Mouse (Mus musculus) Patski (cell line): Measurements from ENCODE around the gene Arl4a. TPM values are rescaled to one million over a fixed set of nuclear protein-coding genes. Genes with fewer than 3 reads are reported as not detected.

ENCODE experiments used
- ATAC-seq: fragments of 100-300 bp; one replicate; pipeline ENCODE4 v1.8.0; 2021
- CTCF ChIA-PET: fragments of 350-600 bp; sonication (Branson Sonifier 250); formaldehyde crosslinking; loops from one replicate; lab custom pipeline; 2022; ENCODE audit warnings: inconsistent platforms; lab: Charles Lee
- POLR2A ChIA-PET: fragments of 350-600 bp; sonication (Branson Sonifier 250); formaldehyde crosslinking; loops from one replicate; lab custom pipeline; 2022; ENCODE audit warnings: antibody characterized with exemption, inconsistent platforms; lab: Charles Lee
- DNase-seq: peaks from one replicate; pipeline ENCODE4 v3.0.0-alpha.2; 2011; ENCODE audit warnings: low read depth, low spot score
- H3K27me3 ChIP-seq: fragments of 371-371 bp; one replicate; pipeline ENCODE4 v1.5.1; 2021
- CTCF ChIP-seq: fragments of 100-300 bp; IDR thresholded peaks from one replicate; pipeline ENCODE4 v1.5.1; 2021
- in situ Hi-C: fragments of 300-500 bp; cut with MboI; formaldehyde crosslinking; loops from 3 replicates; pipeline ENCODE4 v1.11.1; 2018; ENCODE audit warnings: low pct_unique_long_range_greater_than_20kb, mixed read lengths
- polyA plus RNA-seq: library from polyadenylated mRNA; unstranded; gene quantifications from one replicate; pipeline ENCODE4 v1.2.3, GENCODE M21; 2021

Gene Arl4a
- polyA plus RNA-seq, 1 experiment from 2014 or later: 6.8 TPM

GRCm38 (mm10) chr12:40009866-40010265 is 28.0 kb downstream of the Arl4a start:
- in situ Hi-C loops: no loop called here
- H3K27me3 ChIP-seq: no peaks in the 10 kb centered on the region
- no peak for DNase-seq
- no peak for TF ChIP-seq CTCF
- ChIA-PET POLR2A (no interaction called here), CTCF (no interaction called here)
- no peak for ATAC-seq

- no peak for TF ChIP-seq CTCF
- in situ Hi-C loops: no loop called here
- POLR2A ChIA-PET: no interaction called here
- DNase-seq: no peak
- no peaks in the 10 kb centered on the region for H3K27me3 ChIP-seq
- CTCF ChIA-PET: no interaction called here
- ATAC-seq: no peak
Measured at GRCm38 (mm10) chr12:40008459-40008858, 29.4 kb downstream of the Arl4a start.

- in situ Hi-C loops: no loop called here
- no peak for TF ChIP-seq CTCF
Measured at GRCm38 (mm10) chr12:40004766-40005165, 33.1 kb downstream of the Arl4a start.

GRCm38 (mm10) chr12:39998853-39999195 is 39.0 kb downstream of the Arl4a start:
- CTCF ChIA-PET: no interaction called here
- no peak for ATAC-seq
- TF ChIP-seq CTCF: no peak
- in situ Hi-C loops: no loop called here
- POLR2A ChIA-PET: interaction anchor here (0.7 kb wide), 1 partner anchor 21 kb away, joined by 3 read pairs; no protein-coding TSS in a partner anchor
- H3K27me3 ChIP-seq: no peaks in the 10 kb centered on the region
- no peak for DNase-seq

More at GRCm38 (mm10) chr12:40004766-40005165, 33.1 kb downstream of the Arl4a start:
- H3K27me3 ChIP-seq: no peaks in the 10 kb centered on the region
- DNase-seq (no peak), ATAC-seq (no peak)
- POLR2A ChIA-PET: no interaction called here
- CTCF ChIA-PET: no interaction called here

GRCm38 (mm10) chr12:39998070-39998852 is 39.6 kb downstream of the Arl4a start:
- no peak for TF ChIP-seq CTCF
- ChIA-PET CTCF (no interaction called here), POLR2A (interaction anchor here (0.7 kb wide), 1 partner anchor 20 kb away, joined by 3 read pairs; no protein-coding TSS in a partner anchor)
- no peaks in the 10 kb centered on the region for H3K27me3 ChIP-seq
- in situ Hi-C loops: no loop called here
- ATAC-seq: no peak
- no peak for DNase-seq

GRCm38 (mm10) chr12:39997651-39998050 is 40.2 kb downstream of the Arl4a start:
- DNase-seq (no peak), ATAC-seq (no peak)
- ChIA-PET POLR2A (no interaction called here), CTCF (no interaction called here)
- in situ Hi-C loops: no loop called here
- no peaks in the 10 kb centered on the region for H3K27me3 ChIP-seq
- no peak for TF ChIP-seq CTCF

GRCm38 (mm10) chr12:39996015-39996414 is 41.8 kb downstream of the Arl4a start:
- CTCF ChIA-PET: no interaction called here
- DNase-seq (no peak), ATAC-seq (no peak)
- in situ Hi-C loops: no loop called here
- peaks cover 5% of the 10 kb centered on the region for H3K27me3 ChIP-seq
- TF ChIP-seq CTCF: no peak
- POLR2A ChIA-PET: interaction anchor here (1.2 kb wide), 1 partner anchor 19 kb away, joined by 4 read pairs; no protein-coding TSS in a partner anchor

GRCm38 (mm10) chr12:39995609-39996008 is 42.2 kb downstream of the Arl4a start:
- no peak for TF ChIP-seq CTCF
- ATAC-seq (no peak), DNase-seq (no peak)
- ChIA-PET CTCF (interaction anchor here (1.3 kb wide), 1 partner anchor 27 kb away, joined by 3 read pairs; no protein-coding TSS in a partner anchor), POLR2A (interaction anchor here (1.2 kb wide), 1 partner anchor 19 kb away, joined by 4 read pairs; no protein-coding TSS in a partner anchor)
- H3K27me3 ChIP-seq: peaks cover 5% of the 10 kb centered on the region
- in situ Hi-C loops: no loop called here

GRCm38 (mm10) chr12:39992767-39993302 is 45.0 kb downstream of the Arl4a start:
- in situ Hi-C loops: no loop called here

GRCm38 (mm10) chr12:39990830-39991780 is 46.7 kb downstream of the Arl4a start:
- in situ Hi-C loops: no loop called here
- H3K27me3 ChIP-seq: peaks cover 5% of the 10 kb centered on the region
- no peak for TF ChIP-seq CTCF
- ATAC-seq: no peak
- POLR2A ChIA-PET: no interaction called here
- no peak for DNase-seq
- CTCF ChIA-PET: no interaction called here

More at GRCm38 (mm10) chr12:39992767-39993302, 45.0 kb downstream of the Arl4a start:
- DNase-seq (no peak), ATAC-seq (no peak)
- ChIA-PET POLR2A (no interaction called here), CTCF (interaction anchor here (0.6 kb wide), 1 partner anchor 23 kb away, joined by 3 read pairs; no protein-coding TSS in a partner anchor)
- H3K27me3 ChIP-seq: peaks cover 5% of the 10 kb centered on the region
- TF ChIP-seq CTCF: no peak
